11 mouse cellular contexts compared by ENCODE assay signal in genomic region chr10:128142165-128142564, GRCm38 (mm10). TPM values are rescaled to one million over a fixed set of nuclear protein-coding genes. Genes with fewer than 3 reads are reported as not detected.
DNase-seq lines count a peak whose midpoint lies in the region; ATAC-seq and TF ChIP-seq lines count a peak whose summit lies in the region.
"Had no signal": no experiment of that assay in that cellular context is flagged by ENCODE, and none has a peak within 500 bp of the region (broad histone marks: within the 10 kb centered on the region; RNA-seq: fewer than 3 reads in every experiment).

No protein-coding gene starts in this region.

- H3K4me2 ChIP-seq in hindbrain, postnatal 0 days (ENCODE audit: low read depth, low read length): no peak overlapping the region
- no peak overlapping the region for H3K4me2 ChIP-seq in hindbrain, embryonic 16.5 days (ENCODE audit: low read length)
- H3K4me2 ChIP-seq: neural tube, embryonic 12.5 days had no signal

- H3K27me3 ChIP-seq in hindbrain, postnatal 0 days (ENCODE audit: insufficient read depth, low read length): no peaks in the 10 kb centered on the region
- no peaks in the 10 kb centered on the region for H3K27me3 ChIP-seq in hindbrain, embryonic 16.5 days (replicated peaks; ENCODE audit: control insufficient read depth, insufficient read depth, low read length)
- H3K27me3 ChIP-seq: neural tube, embryonic 12.5 days had no signal

- peak; percentile 38 for TF ChIP-seq CTCF in hindbrain, postnatal 0 days (IDR thresholded peaks at IDR 0.05; ENCODE audit: low read depth)

- no peaks in the 10 kb centered on the region for H3K9me3 ChIP-seq in hindbrain, postnatal 0 days (ENCODE audit: low read length)
- no peaks in the 10 kb centered on the region for H3K9me3 ChIP-seq in hindbrain, embryonic 16.5 days (ENCODE audit: control insufficient read depth, low read length)
- H3K9me3 ChIP-seq: neural tube, embryonic 12.5 days had no signal

- H3K27ac ChIP-seq in hindbrain, postnatal 0 days: no peak overlapping the region
- no peak overlapping the region for H3K27ac ChIP-seq in hindbrain, embryonic 16.5 days (ENCODE audit: low read depth, low read length)
- H3K27ac ChIP-seq: neural tube, embryonic 12.5 days had no signal

- H3K4me3 ChIP-seq in hindbrain, postnatal 0 days (ENCODE audit: low read length): no peak overlapping the region
- no peak overlapping the region for H3K4me3 ChIP-seq in hindbrain, embryonic 16.5 days (ENCODE audit: low read length)
- H3K4me3 ChIP-seq: neural tube, embryonic 12.5 days had no signal

- no peaks in the 10 kb centered on the region for H3K36me3 ChIP-seq in hindbrain, postnatal 0 days (ENCODE audit: insufficient read depth, low read length)
- H3K36me3 ChIP-seq in hindbrain, embryonic 16.5 days (ENCODE audit: control insufficient read depth, insufficient read depth, low read length): no peaks in the 10 kb centered on the region

- H3K9ac ChIP-seq in hindbrain, postnatal 0 days (replicated peaks; ENCODE audit: low read length): no peak overlapping the region
- H3K9ac ChIP-seq in hindbrain, embryonic 16.5 days (ENCODE audit: low read depth, low read length): no peak overlapping the region
- H3K9ac ChIP-seq: neural tube, embryonic 12.5 days had no signal

- no peaks in the 10 kb centered on the region for H3K4me1 ChIP-seq in hindbrain, postnatal 0 days (ENCODE audit: insufficient read depth, low read length)
- no peaks in the 10 kb centered on the region for H3K4me1 ChIP-seq in hindbrain, embryonic 16.5 days (ENCODE audit: control insufficient read depth, insufficient read depth, low read depth, low read length)
- H3K4me1 ChIP-seq: neural tube, embryonic 12.5 days had no signal

- peak; percentile 18 for DNase-seq in hindbrain, postnatal 0 days (ENCODE audit: low spot score)
- DNase-seq in lung, postnatal 25 days (ENCODE audit: low spot score): peak; percentile 29
- DNase-seq in lung, postnatal 4 days: no peak
- peak; percentile 37 for DNase-seq in MN1 (ENCODE audit: low spot score)
- peak; percentile 48 for DNase-seq in kidney, postnatal 10 days
- DNase-seq in frontal cortex, postnatal 25 days (ENCODE audit: low spot score in 2 of 2): no peak
- DNase-seq: cerebellum, postnatal 36 days; layer of hippocampus, postnatal 36 days; right cerebral cortex, adult 18-20 months had no signal

- WGBS in hindbrain, postnatal 0 days: 59% methylated on average over 2 of the region's 2 CpGs
- WGBS in hindbrain, embryonic 16.5 days: 73% methylated on average over 2 of the region's 2 CpGs

- no peak for ATAC-seq in hindbrain, postnatal 0 days
- ATAC-seq in hindbrain, embryonic 16.5 days: no peak

RNA-seq across cellular contexts. Expression of gene Rbms2, which starts 37.9 kb away (rescaled TPM):
- 11.7 and 13.2 TPM in 2 replicates for total RNA-seq in hindbrain, postnatal 0 days (2014; rRNA removed)
- polyA plus RNA-seq in hindbrain, postnatal 0 days (2015; fragmentation: Nextera tagmentation; extraction: Ambion mirVana): 7.3 and 8.9 TPM in 2 replicates
- polyA plus RNA-seq in hindbrain, embryonic 16.5 days (2015; fragmentation: Nextera tagmentation; extraction: Ambion mirVana): 8.2 and 10.7 TPM in 2 replicates

RNA-seq across cellular contexts. Expression of gene Baz2a, which starts 50.8 kb away (rescaled TPM):
- total RNA-seq in hindbrain, postnatal 0 days (2014; rRNA removed): 14.3 and 15.0 TPM in 2 replicates
- polyA plus RNA-seq in hindbrain, postnatal 0 days (2015; fragmentation: Nextera tagmentation; extraction: Ambion mirVana): 10.2 and 10.6 TPM in 2 replicates
- 6.9 and 7.3 TPM in 2 replicates for polyA plus RNA-seq in hindbrain, embryonic 16.5 days (2015; fragmentation: Nextera tagmentation; extraction: Ambion mirVana)

RNA-seq across cellular contexts. Expression of gene Gls2, which starts 52.1 kb away (rescaled TPM):
- 1.9 and 6.4 TPM in 2 replicates for total RNA-seq in hindbrain, postnatal 0 days (2014; rRNA removed)
- 1.7 and 2.4 TPM in 2 replicates for polyA plus RNA-seq in hindbrain, postnatal 0 days (2015; fragmentation: Nextera tagmentation; extraction: Ambion mirVana)
- 1.8 and 2.4 TPM in 2 replicates for polyA plus RNA-seq in hindbrain, embryonic 16.5 days (2015; fragmentation: Nextera tagmentation; extraction: Ambion mirVana)

RNA-seq across cellular contexts. Expression of gene Atp5b, which starts 59.1 kb away (rescaled TPM):
- 6,623 and 6,768 TPM in 2 replicates for total RNA-seq in hindbrain, postnatal 0 days (2014; rRNA removed)
- 2,401 and 2,438 TPM in 2 replicates for polyA plus RNA-seq in hindbrain, postnatal 0 days (2015; fragmentation: Nextera tagmentation; extraction: Ambion mirVana)
- polyA plus RNA-seq in hindbrain, embryonic 16.5 days (2015; fragmentation: Nextera tagmentation; extraction: Ambion mirVana): 2,423 and 2,704 TPM in 2 replicates

Comparison
In these comparisons a context has a peak if more than half of its experiments do, and no peak if none do; other contexts are left out.
1. DNase-seq: peak in hindbrain, postnatal 0 days (single experiment), lung, postnatal 25 days (single experiment), MN1 (single experiment) and kidney, postnatal 10 days (single experiment); none in lung, postnatal 4 days (0 of 2) and frontal cortex, postnatal 25 days (0 of 2).